Mouse (Mus musculus): ENCODE measurements around the gene Zfand2b. TPM values are rescaled to one million over a fixed set of nuclear protein-coding genes. Genes with fewer than 3 reads are reported as not detected.

Zfand2b gene
- polyA plus RNA-seq, 1 experiment from 2014 or later: 32.9 TPM

DNA sequence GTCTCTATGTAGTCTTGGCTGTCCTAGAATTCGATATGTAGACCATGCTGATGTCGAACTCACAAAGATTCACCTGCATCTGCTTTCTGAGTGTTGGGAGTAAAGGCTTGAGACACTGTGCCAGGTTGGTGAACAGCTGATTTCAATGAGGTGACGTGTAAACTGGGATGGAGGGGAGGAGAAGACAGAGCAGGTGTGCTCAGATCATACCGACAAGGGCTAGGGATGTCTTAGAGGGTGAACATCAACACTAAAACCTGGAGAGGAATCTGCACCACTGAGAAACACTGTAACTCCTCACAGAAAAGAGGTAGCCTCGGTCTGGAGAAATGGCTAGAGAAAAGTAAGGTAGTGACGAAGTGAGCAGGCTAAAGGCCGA is 364 bp upstream of the Zfand2b start:
- peaks cover 4% of the 10 kb centered on the region; the same call in 1 of the 2 replicates for H3K4me1 ChIP-seq (ENCODE audit: insufficient read depth)
- peak overlapping the region; percentile 83 for H3K4me2 ChIP-seq
- TF ChIP-seq CTCF (IDR thresholded peaks at IDR 0.05; ENCODE audit: low read depth): no peak
- ATAC-seq (ENCODE audit: insufficient read depth) (no peak), DNase-seq (no peak)
- WGBS: 9% methylated on average over 7 of the region's 7 CpGs
- peaks cover 31% of the 10 kb centered on the region for H3K36me3 ChIP-seq (ENCODE audit: insufficient read depth)
- peak overlapping the region; percentile 77 for H3K4me3 ChIP-seq (ENCODE audit: low read depth, low read length)
- peak overlapping the region; percentile 80 for H3K27ac ChIP-seq (ENCODE audit: low read depth)
- H3K9me3 ChIP-seq (ENCODE audit: low read depth, low read length): no peaks in the 10 kb centered on the region
- H3K27me3 ChIP-seq (ENCODE audit: insufficient read depth, low read length): no peaks in the 10 kb centered on the region
- peak overlapping the region; percentile 60 for H3K9ac ChIP-seq

GRCm38 (mm10) chr1:75179334-75180104 is 11.1 kb downstream of the Zfand2b start:
- Histone ChIP-seq H3K36me3 (ENCODE audit: insufficient read depth) (peaks cover 41% of the 10 kb centered on the region), H3K9me3 (ENCODE audit: low read depth, low read length) (no peaks in the 10 kb centered on the region), H3K9ac (peak overlapping the region; percentile 38), H3K4me2 (peak overlapping the region; percentile 75), H3K4me1 (ENCODE audit: insufficient read depth) (no peaks in the 10 kb centered on the region), H3K27ac (ENCODE audit: low read depth) (peak overlapping the region; percentile 3; the same call in 1 of the 2 replicates), H3K27me3 (ENCODE audit: insufficient read depth, low read length) (no peaks in the 10 kb centered on the region), H3K4me3 (ENCODE audit: low read depth, low read length) (peak overlapping the region; percentile 50)
- DNase-seq (peak; percentile 51), ATAC-seq (ENCODE audit: insufficient read depth) (peak; percentile 57)
- WGBS: 7% methylated on average over 23 of the region's 23 CpGs
- TF ChIP-seq CTCF (IDR thresholded peaks at IDR 0.05; ENCODE audit: low read depth): no peak

GRCm38 (mm10) chr1:75180105-75180590 is 11.7 kb downstream of the Zfand2b start, which contains the start of gene Abcb6:
Gene Abcb6 (minus strand): TSS chr1:75180392.
- H3K4me1 ChIP-seq (ENCODE audit: insufficient read depth): no peaks in the 10 kb centered on the region
- peak within 1 kb of the TSS; percentile 38 for H3K9ac ChIP-seq
- peaks cover 42% of the 10 kb centered on the region for H3K36me3 ChIP-seq (ENCODE audit: insufficient read depth)
- DNase-seq: peak; percentile 94
- H3K9me3 ChIP-seq (ENCODE audit: low read depth, low read length): no peaks in the 10 kb centered on the region
- H3K4me3 ChIP-seq (ENCODE audit: low read depth, low read length): peak within 1 kb of the TSS; percentile 50
- WGBS: 0% methylated on average over 31 of the region's 31 CpGs
- no peak for TF ChIP-seq CTCF (IDR thresholded peaks at IDR 0.05; ENCODE audit: low read depth)
- H3K27me3 ChIP-seq (ENCODE audit: insufficient read depth, low read length): no peaks in the 10 kb centered on the region
- H3K27ac ChIP-seq (ENCODE audit: low read depth): peak within 1 kb of the TSS; percentile 3; the same call in 1 of the 2 replicates
- H3K4me2 ChIP-seq: peak within 1 kb of the TSS; percentile 75
- ATAC-seq (ENCODE audit: insufficient read depth): peak; percentile 90

DNA sequence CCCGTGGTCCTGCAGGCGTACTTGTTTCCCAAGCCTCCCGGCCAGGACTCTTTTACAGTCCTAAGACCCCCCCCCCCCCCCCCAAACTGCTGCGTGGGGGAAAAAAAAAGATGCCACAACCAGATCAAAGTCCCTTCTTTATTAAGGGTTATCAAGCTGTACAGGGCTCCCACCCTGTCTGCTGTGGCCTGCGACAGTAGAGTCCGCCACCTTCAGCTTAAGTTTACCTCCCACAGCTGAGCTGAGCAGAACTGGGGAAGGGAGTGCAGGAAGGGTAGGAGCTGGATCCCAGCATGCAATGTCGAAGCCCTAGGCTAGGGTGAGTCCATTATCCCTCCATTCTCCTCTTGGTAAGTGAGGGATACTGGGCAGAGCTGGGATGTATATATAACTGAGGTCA is 12.3 kb downstream of the Zfand2b start:
- H3K4me2 ChIP-seq: peak overlapping the region; percentile 75
- peak overlapping the region; percentile 50 for H3K4me3 ChIP-seq (ENCODE audit: low read depth, low read length)
- H3K9me3 ChIP-seq (ENCODE audit: low read depth, low read length): no peaks in the 10 kb centered on the region
- no peak for TF ChIP-seq CTCF (IDR thresholded peaks at IDR 0.05; ENCODE audit: low read depth)
- no peaks in the 10 kb centered on the region for H3K27me3 ChIP-seq (ENCODE audit: insufficient read depth, low read length)
- no peak overlapping the region for H3K27ac ChIP-seq (ENCODE audit: low read depth)
- peaks cover 43% of the 10 kb centered on the region for H3K36me3 ChIP-seq (ENCODE audit: insufficient read depth)
- 31% methylated on average over 7 of the region's 7 CpGs for WGBS
- DNase-seq (no peak), ATAC-seq (ENCODE audit: insufficient read depth) (no peak)
- H3K4me1 ChIP-seq (ENCODE audit: insufficient read depth): no peaks in the 10 kb centered on the region
- no peak overlapping the region; the same call in 1 of the 2 replicates for H3K9ac ChIP-seq

GRCm38 (mm10) chr1:75181377-75181870 is 13.0 kb downstream of the Zfand2b start:
- H3K9me3 ChIP-seq (ENCODE audit: low read depth, low read length): no peaks in the 10 kb centered on the region
- WGBS: 80% methylated on average over 4 of the region's 4 CpGs
- no peak overlapping the region for H3K27ac ChIP-seq (ENCODE audit: low read depth)
- no peaks in the 10 kb centered on the region for H3K27me3 ChIP-seq (ENCODE audit: insufficient read depth, low read length)
- TF ChIP-seq CTCF (IDR thresholded peaks at IDR 0.05; ENCODE audit: low read depth): no peak
- H3K4me2 ChIP-seq: no peak overlapping the region
- peaks cover 43% of the 10 kb centered on the region for H3K36me3 ChIP-seq (ENCODE audit: insufficient read depth)
- DNase-seq (no peak), ATAC-seq (ENCODE audit: insufficient read depth) (no peak)
- H3K9ac ChIP-seq: no peak overlapping the region; the same call in 1 of the 2 replicates
- H3K4me1 ChIP-seq (ENCODE audit: insufficient read depth): no peaks in the 10 kb centered on the region
- no peak overlapping the region for H3K4me3 ChIP-seq (ENCODE audit: low read depth, low read length)

- no peaks in the 10 kb centered on the region for H3K27me3 ChIP-seq (ENCODE audit: insufficient read depth, low read length)
These were observed 13.7 kb downstream of the Zfand2b start for GRCm38 (mm10) chr1:75182160-75182559.

GRCm38 (mm10) chr1:75185495-75185894 is 17.0 kb downstream of the Zfand2b start:
- Histone ChIP-seq H3K9me3 (ENCODE audit: low read depth, low read length) (no peaks in the 10 kb centered on the region), H3K27ac (ENCODE audit: low read depth) (no peak overlapping the region), H3K4me3 (ENCODE audit: low read depth, low read length) (no peak overlapping the region), H3K36me3 (ENCODE audit: insufficient read depth) (peaks cover 52% of the 10 kb centered on the region), H3K27me3 (ENCODE audit: insufficient read depth, low read length) (no peaks in the 10 kb centered on the region), H3K4me1 (ENCODE audit: insufficient read depth) (0 out of 2 replicates have a peak, but pooled peaks cover under 1% of the 10 kb centered on the region), H3K4me2 (no peak overlapping the region), H3K9ac (no peak overlapping the region)
- WGBS: 88% methylated on average over 11 of the region's 11 CpGs
- DNase-seq: no peak
- ATAC-seq (ENCODE audit: insufficient read depth): no peak
- TF ChIP-seq CTCF (IDR thresholded peaks at IDR 0.05; ENCODE audit: low read depth): no peak

More at GRCm38 (mm10) chr1:75182160-75182559, 13.7 kb downstream of the Zfand2b start:
- ATAC-seq (ENCODE audit: insufficient read depth) (no peak), DNase-seq (no peak)
- no peak overlapping the region for H3K9ac ChIP-seq
- peaks cover 47% of the 10 kb centered on the region for H3K36me3 ChIP-seq (ENCODE audit: insufficient read depth)
- H3K4me1 ChIP-seq (ENCODE audit: insufficient read depth): no peaks in the 10 kb centered on the region
- WGBS: 65% methylated on average over 4 of the region's 4 CpGs
- TF ChIP-seq CTCF (IDR thresholded peaks at IDR 0.05; ENCODE audit: low read depth): peak; percentile 20; the same call in 1 of the 2 replicates
- H3K4me2 ChIP-seq: no peak overlapping the region
- no peak overlapping the region for H3K27ac ChIP-seq (ENCODE audit: low read depth)
- H3K4me3 ChIP-seq (ENCODE audit: low read depth, low read length): no peak overlapping the region
- no peaks in the 10 kb centered on the region for H3K9me3 ChIP-seq (ENCODE audit: low read depth, low read length)

Data from lung, embryonic 14.5 days (tissue).